Mouse (Mus musculus): ENCODE measurements around the gene Ptpn23. TPM values are rescaled to one million over a fixed set of nuclear protein-coding genes. Genes with fewer than 3 reads are reported as not detected.
"Not testable (repeated sequence)": the region's sequence is repeated elsewhere in the genome, so short reads cannot be mapped to it uniquely, and the experiment has no call there.

The Ptpn23 gene
- polyA plus RNA-seq, 1 experiment, result 20.4 TPM

DNA sequence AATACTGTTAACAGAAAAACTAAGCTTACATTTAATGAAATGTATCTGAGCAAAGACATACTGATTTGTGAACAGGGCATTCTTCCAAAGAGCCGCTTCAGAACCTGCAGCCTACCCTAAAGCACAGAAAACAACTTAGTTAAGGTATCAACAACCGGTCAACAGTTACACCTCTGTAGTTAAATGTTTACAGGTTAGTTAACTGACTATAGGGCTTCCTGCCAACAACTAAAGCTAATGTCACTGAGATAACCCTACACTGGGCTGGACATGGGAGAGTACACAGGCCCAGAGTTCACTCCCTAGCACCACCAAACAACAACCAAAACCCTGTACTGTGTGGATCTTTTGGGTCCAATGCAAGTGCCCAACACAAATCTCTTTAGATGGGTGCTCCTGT is 5.3 kb downstream of the Ptpn23 start:
- 84% methylated on average over 2 of the region's 2 CpGs for WGBS
- H3K4me1 ChIP-seq (ENCODE audit: control insufficient read depth, insufficient read depth, low read length), result peaks cover 1% of the 10 kb centered on the region; the same call in 1 of the 2 replicates
- TF ChIP-seq POLR2A (IDR thresholded peaks at IDR 0.05; ENCODE audit: borderline replicate concordance, control insufficient read depth, low read depth, low read length) (no peak), CTCF (IDR thresholded peaks at IDR 0.05; ENCODE audit: control insufficient read depth, insufficient read depth, low read length) (no peak)
- H3K27ac ChIP-seq (ENCODE audit: control insufficient read depth, insufficient read depth, low read depth, low read length, poor library complexity), result no peak overlapping the region
- H3K4me3 ChIP-seq (replicated peaks; ENCODE audit: control insufficient read depth, low read depth, low read length), result no peak overlapping the region

DNA sequence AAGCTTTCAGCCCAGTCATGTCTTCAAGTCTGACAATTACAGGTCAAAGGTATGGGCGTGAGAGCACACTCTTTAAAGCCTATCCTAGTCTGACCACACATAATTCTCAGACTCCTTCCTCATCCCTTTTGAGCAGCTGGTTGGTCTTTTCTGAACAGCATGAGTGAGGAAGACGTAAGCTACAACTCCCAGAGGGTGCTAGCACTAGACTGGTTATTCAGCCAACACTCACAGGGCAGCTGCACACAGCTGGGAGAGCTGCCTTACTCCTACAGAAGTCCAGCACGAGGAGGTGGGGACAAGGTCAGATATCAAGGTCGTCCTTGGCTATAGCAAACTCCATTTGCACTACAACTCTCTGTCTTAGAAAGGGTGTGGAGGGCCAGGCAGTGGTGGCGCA is 7.4 kb downstream of the Ptpn23 start:
- Histone ChIP-seq H3K4me3 (replicated peaks; ENCODE audit: control insufficient read depth, low read depth, low read length) (no peak overlapping the region), H3K27ac (ENCODE audit: control insufficient read depth, insufficient read depth, low read depth, low read length, poor library complexity) (no peak overlapping the region), H3K4me1 (ENCODE audit: control insufficient read depth, insufficient read depth, low read length) (no peaks in the 10 kb centered on the region)
- 82% methylated on average over 5 of the region's 5 CpGs for WGBS
- TF ChIP-seq CTCF (IDR thresholded peaks at IDR 0.05; ENCODE audit: control insufficient read depth, insufficient read depth, low read length) (no peak), POLR2A (IDR thresholded peaks at IDR 0.05; ENCODE audit: borderline replicate concordance, control insufficient read depth, low read depth, low read length) (no peak)

DNA sequence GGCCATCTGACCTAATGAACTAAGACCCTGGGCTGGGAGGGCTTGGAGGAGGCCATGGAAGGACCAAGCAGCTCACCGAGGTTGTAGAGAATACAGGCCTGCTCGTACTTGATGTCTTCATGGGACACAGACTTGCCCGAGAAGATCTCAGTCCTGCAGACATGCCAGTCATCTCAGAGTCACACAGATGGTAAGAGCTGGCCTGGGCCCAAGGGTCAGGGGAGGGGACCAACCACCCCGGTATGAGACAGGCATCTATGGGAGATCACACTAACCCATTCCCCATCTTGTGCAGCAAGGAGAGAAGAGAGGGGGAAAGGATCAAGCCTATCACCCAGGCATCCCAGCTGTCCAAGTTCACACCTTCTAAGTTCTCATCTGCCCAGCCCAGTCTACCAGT is 14.7 kb downstream of the Ptpn23 start:
- WGBS, result 93% methylated on average over 4 of the region's 4 CpGs

DNA sequence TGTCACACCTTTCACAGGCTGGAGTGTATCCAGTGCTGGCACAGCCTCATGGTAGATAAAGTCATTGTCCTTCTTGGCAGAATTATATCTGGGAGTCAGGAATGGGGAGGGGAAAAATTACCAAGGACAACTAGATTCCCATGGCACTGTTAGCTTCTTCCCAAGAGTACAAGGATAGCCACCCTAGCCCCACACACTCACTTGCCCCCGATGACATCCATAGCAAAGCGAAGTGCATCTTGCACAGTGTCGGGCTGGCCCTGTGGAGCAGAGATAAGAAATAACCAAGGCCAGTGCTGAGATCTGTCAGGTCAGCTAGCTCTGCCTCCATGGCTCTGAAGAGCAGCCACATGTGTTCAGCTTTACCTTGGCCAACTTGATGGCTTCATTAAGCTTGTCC is 17.2 kb downstream of the Ptpn23 start:
- TF ChIP-seq CTCF (IDR thresholded peaks at IDR 0.05; ENCODE audit: control insufficient read depth, insufficient read depth, low read length) (no peak), POLR2A (IDR thresholded peaks at IDR 0.05; ENCODE audit: borderline replicate concordance, control insufficient read depth, low read depth, low read length) (no peak)
- no peak overlapping the region for H3K4me3 ChIP-seq (replicated peaks; ENCODE audit: control insufficient read depth, low read depth, low read length)
- H3K27ac ChIP-seq (ENCODE audit: control insufficient read depth, insufficient read depth, low read depth, low read length, poor library complexity), result no peak overlapping the region
- 77% methylated on average over 3 of the region's 3 CpGs for WGBS
- H3K4me1 ChIP-seq (ENCODE audit: control insufficient read depth, insufficient read depth, low read length), result no peaks in the 10 kb centered on the region

More for the DNA sequence above, 14.7 kb downstream of the Ptpn23 start:
- no peaks in the 10 kb centered on the region for H3K4me1 ChIP-seq (ENCODE audit: control insufficient read depth, insufficient read depth, low read length)
- TF ChIP-seq POLR2A (IDR thresholded peaks at IDR 0.05; ENCODE audit: borderline replicate concordance, control insufficient read depth, low read depth, low read length) (no peak), CTCF (IDR thresholded peaks at IDR 0.05; ENCODE audit: control insufficient read depth, insufficient read depth, low read length) (no peak)
- H3K27ac ChIP-seq (ENCODE audit: control insufficient read depth, insufficient read depth, low read depth, low read length, poor library complexity), result no peak overlapping the region
- H3K4me3 ChIP-seq (replicated peaks; ENCODE audit: control insufficient read depth, low read depth, low read length), result no peak overlapping the region

DNA sequence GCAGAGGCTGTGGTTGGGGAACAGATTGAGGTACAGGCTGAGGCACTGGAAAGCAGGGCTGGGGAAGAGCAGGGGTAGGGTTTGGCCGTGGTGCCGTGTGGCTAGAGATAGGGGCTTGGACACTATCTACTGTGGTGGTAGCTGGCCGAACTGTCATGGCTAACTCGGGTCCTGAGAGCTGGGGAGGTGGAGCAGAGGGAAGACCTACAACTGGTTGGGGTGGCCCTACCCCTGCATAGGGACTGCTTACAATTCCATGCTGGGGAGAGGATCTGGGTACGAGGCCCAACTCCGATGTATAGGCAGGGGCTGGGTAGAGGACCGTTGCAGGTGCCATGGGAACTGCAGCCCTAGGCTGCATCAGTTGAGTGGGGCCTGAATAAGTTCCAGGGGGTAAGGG is 20.0 kb downstream of the Ptpn23 start:
- WGBS, result 86% methylated on average over 7 of the region's 7 CpGs
- no peak for TF ChIP-seq POLR2A (IDR thresholded peaks at IDR 0.05; ENCODE audit: borderline replicate concordance, control insufficient read depth, low read depth, low read length)
- TF ChIP-seq CTCF (IDR thresholded peaks at IDR 0.05; ENCODE audit: control insufficient read depth, insufficient read depth, low read length), result no peak
- no peaks in the 10 kb centered on the region for H3K4me1 ChIP-seq (ENCODE audit: control insufficient read depth, insufficient read depth, low read length)
- no peak overlapping the region for H3K27ac ChIP-seq (ENCODE audit: control insufficient read depth, insufficient read depth, low read depth, low read length, poor library complexity)
- H3K4me3 ChIP-seq (replicated peaks; ENCODE audit: control insufficient read depth, low read depth, low read length), result no peak overlapping the region

DNA sequence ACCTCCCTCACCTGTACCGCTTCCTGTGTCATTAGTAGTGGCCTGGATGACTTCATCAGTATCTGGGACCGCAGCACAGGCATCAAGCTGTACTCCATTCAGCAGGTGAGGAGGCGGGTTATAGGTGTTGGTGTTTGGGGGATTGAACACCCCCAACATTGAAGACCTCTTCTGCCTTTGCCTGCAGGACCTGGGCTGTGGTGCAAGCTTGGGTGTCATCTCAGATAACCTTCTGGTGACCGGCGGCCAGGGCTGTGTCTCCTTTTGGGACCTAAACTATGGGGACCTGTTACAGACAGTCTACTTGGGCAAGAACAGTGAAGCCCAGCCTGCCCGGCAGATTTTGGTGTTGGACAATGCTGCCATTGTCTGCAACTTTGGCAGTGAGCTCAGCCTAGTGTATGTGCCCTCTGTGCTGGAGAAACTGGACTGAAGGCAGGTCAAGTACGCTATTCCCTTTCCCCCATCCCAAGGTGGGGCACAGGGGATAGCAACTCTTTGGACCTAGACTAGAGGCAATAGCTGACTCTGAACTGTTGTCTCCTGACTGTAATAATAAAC is 23.6 kb downstream of the Ptpn23 start:
- 83% methylated on average over 7 of the region's 7 CpGs for WGBS
- no peak overlapping the region for H3K4me3 ChIP-seq (replicated peaks; ENCODE audit: control insufficient read depth, low read depth, low read length)
- TF ChIP-seq CTCF (IDR thresholded peaks at IDR 0.05; ENCODE audit: control insufficient read depth, insufficient read depth, low read length), result no peak
- no peak for TF ChIP-seq POLR2A (IDR thresholded peaks at IDR 0.05; ENCODE audit: borderline replicate concordance, control insufficient read depth, low read depth, low read length)
- no peaks in the 10 kb centered on the region for H3K4me1 ChIP-seq (ENCODE audit: control insufficient read depth, insufficient read depth, low read length)
- no peak overlapping the region for H3K27ac ChIP-seq (ENCODE audit: control insufficient read depth, insufficient read depth, low read depth, low read length, poor library complexity)

DNA sequence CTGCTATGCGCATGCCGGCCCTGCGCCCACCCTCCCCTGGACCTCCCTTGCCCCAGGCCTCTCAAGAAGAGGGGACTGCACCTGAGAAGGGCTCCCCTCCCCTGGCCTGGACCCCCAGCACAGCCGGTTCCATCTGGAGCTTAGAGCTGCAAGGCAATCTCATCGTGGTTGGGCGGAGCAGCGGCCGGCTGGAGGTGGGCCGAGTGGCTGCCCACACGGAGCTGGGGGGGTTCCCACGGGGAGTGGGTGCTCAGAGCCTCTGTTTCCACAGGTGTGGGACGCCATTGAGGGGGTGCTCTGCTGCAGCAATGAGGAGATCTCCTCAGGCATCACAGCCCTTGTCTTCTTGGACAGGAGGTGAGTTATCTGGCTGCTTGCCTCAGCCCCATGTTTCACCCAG is 26.7 kb downstream of the Ptpn23 start:
- 84% methylated on average over 12 of the region's 12 CpGs for WGBS
- H3K4me1 ChIP-seq (ENCODE audit: control insufficient read depth, insufficient read depth, low read length), result no peaks in the 10 kb centered on the region
- H3K4me3 ChIP-seq (replicated peaks; ENCODE audit: control insufficient read depth, low read depth, low read length), result no peak overlapping the region
- TF ChIP-seq CTCF (IDR thresholded peaks at IDR 0.05; ENCODE audit: control insufficient read depth, insufficient read depth, low read length) (no peak), POLR2A (IDR thresholded peaks at IDR 0.05; ENCODE audit: borderline replicate concordance, control insufficient read depth, low read depth, low read length) (no peak)
- no peak overlapping the region for H3K27ac ChIP-seq (ENCODE audit: control insufficient read depth, insufficient read depth, low read depth, low read length, poor library complexity)

DNA sequence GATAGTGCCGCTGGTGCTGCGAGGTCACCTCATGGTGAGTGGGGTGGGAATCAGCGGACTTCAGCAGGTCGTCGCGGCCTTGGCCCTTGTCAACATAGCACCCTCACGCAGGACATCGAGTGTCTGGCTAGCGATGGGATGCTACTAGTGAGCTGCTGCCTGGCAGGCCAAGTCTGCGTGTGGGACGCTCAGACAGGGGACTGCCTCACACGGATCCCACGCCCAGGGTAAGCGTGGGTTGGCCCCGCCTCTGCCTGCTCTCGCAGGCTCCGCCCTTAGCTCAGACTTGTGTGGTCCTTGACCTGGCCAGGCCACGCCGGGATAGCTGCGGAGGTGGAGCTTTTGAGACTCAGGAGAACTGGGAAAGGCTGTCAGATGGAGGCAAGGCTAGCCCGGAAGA is 27.4 kb downstream of the Ptpn23 start:
- no peak for TF ChIP-seq POLR2A (IDR thresholded peaks at IDR 0.05; ENCODE audit: borderline replicate concordance, control insufficient read depth, low read depth, low read length)
- TF ChIP-seq CTCF (IDR thresholded peaks at IDR 0.05; ENCODE audit: control insufficient read depth, insufficient read depth, low read length), result no peak
- WGBS, result 85% methylated on average over 21 of the region's 21 CpGs
- H3K4me3 ChIP-seq (replicated peaks; ENCODE audit: control insufficient read depth, low read depth, low read length), result no peak overlapping the region
- no peak overlapping the region; the same call in 1 of the 2 replicates for H3K27ac ChIP-seq (ENCODE audit: control insufficient read depth, insufficient read depth, low read depth, low read length, poor library complexity)
- no peaks in the 10 kb centered on the region for H3K4me1 ChIP-seq (ENCODE audit: control insufficient read depth, insufficient read depth, low read length)

- H3K4me3 ChIP-seq (replicated peaks; ENCODE audit: control insufficient read depth, low read depth, low read length), result no peak overlapping the region
- H3K4me1 ChIP-seq (ENCODE audit: control insufficient read depth, insufficient read depth, low read length), result no peaks in the 10 kb centered on the region
- WGBS, result 91% methylated on average over 8 of the region's 8 CpGs
- TF ChIP-seq CTCF (IDR thresholded peaks at IDR 0.05; ENCODE audit: control insufficient read depth, insufficient read depth, low read length), result no peak
- no peak for TF ChIP-seq POLR2A (IDR thresholded peaks at IDR 0.05; ENCODE audit: borderline replicate concordance, control insufficient read depth, low read depth, low read length)
- H3K27ac ChIP-seq (ENCODE audit: control insufficient read depth, insufficient read depth, low read depth, low read length, poor library complexity), result no peak overlapping the region
Observed at GRCm38 (mm10) chr9:110379361-110379760, 28.7 kb downstream of the Ptpn23 start.

GRCm38 (mm10) chr9:110377655-110378054 is 30.4 kb downstream of the Ptpn23 start:
- not testable (repeated sequence) for H3K27ac ChIP-seq (ENCODE audit: control insufficient read depth, insufficient read depth, low read depth, low read length, poor library complexity); H3K4me1 ChIP-seq (ENCODE audit: control insufficient read depth, insufficient read depth, low read length); H3K4me3 ChIP-seq (replicated peaks; ENCODE audit: control insufficient read depth, low read depth, low read length)
- 86% methylated on average over 15 of the region's 15 CpGs for WGBS
